Mouse (Mus musculus) olfactory bulb, adult 2 months (tissue): ENCODE measurements around the gene Rccd1.
"Not testable (repeated sequence)": the region's sequence is repeated elsewhere in the genome, so short reads cannot be mapped to it uniquely, and the experiment has no call there.

Experiments used
- CTCF ChIP-seq: fragments of 200-500 bp; IDR thresholded peaks from 2 replicates; pipeline ENCODE4 v1.5.1; 2012; ENCODE audit warnings: low read depth, mild to moderate bottlenecking, low read length, moderate library complexity; ENCODE audit not compliant: insufficient read depth
- POLR2A ChIP-seq: fragments of 200-500 bp; IDR thresholded peaks from 2 replicates; pipeline ENCODE4 v1.6.1; 2012; ENCODE audit warnings: mild to moderate bottlenecking, low read depth, low read length, moderate library complexity; ENCODE audit not compliant: insufficient read depth

DNA sequence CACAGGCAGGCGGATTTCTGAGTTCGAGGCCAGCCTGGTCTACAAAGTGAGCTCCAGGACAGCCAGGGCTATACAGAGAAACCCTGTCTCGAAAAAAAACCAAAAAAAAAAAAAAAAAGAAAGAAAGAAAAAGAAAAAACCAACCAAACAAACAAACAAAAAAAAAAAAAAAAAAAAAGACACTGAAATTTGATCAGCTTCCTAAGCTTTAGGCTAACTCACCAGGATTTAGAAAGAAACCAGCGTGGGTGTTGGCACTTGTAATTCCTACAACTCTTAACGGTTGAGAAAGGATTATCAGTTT, 514 bp upstream of the Rccd1 start:
- TF ChIP-seq POLR2A, CTCF: not testable (repeated sequence)
